Mouse (Mus musculus): ENCODE results near the gene Iqcn.

Gene Iqcn

GRCm38 (mm10) chr8:70724216-70724615, 21.0 kb downstream of the Iqcn start:
- in situ Hi-C loops (cut with MboI; ENCODE audit: low sequenced_read_pairs), result no loop called here

GRCm38 (mm10) chr8:70725792-70726447, 22.7 kb downstream of the Iqcn start:
- in situ Hi-C loops (cut with MboI; ENCODE audit: low sequenced_read_pairs), result no loop called here

GRCm38 (mm10) chr8:70726721-70727120, 23.5 kb downstream of the Iqcn start:
- in situ Hi-C loops (cut with MboI; ENCODE audit: low sequenced_read_pairs), result no loop called here

GRCm38 (mm10) chr8:70729808-70730475, 26.7 kb downstream of the Iqcn start:
- in situ Hi-C loops (cut with MboI; ENCODE audit: low sequenced_read_pairs), result no loop called here

- in situ Hi-C loops (cut with MboI; ENCODE audit: low sequenced_read_pairs), result no loop called here
Observed at GRCm38 (mm10) chr8:70730956-70731355, 27.7 kb downstream of the Iqcn start.

- in situ Hi-C loops (cut with MboI; ENCODE audit: low sequenced_read_pairs), result no loop called here
Observed at GRCm38 (mm10) chr8:70737705-70738104, 34.4 kb downstream of the Iqcn start.

GRCm38 (mm10) chr8:70738211-70738610, 35.0 kb downstream of the Iqcn start:
- in situ Hi-C loops (cut with MboI; ENCODE audit: low sequenced_read_pairs), result no loop called here

- in situ Hi-C loops (cut with MboI; ENCODE audit: low sequenced_read_pairs), result no loop called here
Observed at GRCm38 (mm10) chr8:70741661-70742060, 38.4 kb downstream of the Iqcn start.

- in situ Hi-C loops (cut with MboI; ENCODE audit: low sequenced_read_pairs), result no loop called here
Observed at GRCm38 (mm10) chr8:70742176-70742575, 38.9 kb downstream of the Iqcn start.

GRCm38 (mm10) chr8:70742981-70743655, 39.9 kb downstream of the Iqcn start:
- in situ Hi-C loops (cut with MboI; ENCODE audit: low sequenced_read_pairs), result no loop called here

- in situ Hi-C loops (cut with MboI; ENCODE audit: low sequenced_read_pairs), result no loop called here
Observed at GRCm38 (mm10) chr8:70743656-70744590, 40.7 kb downstream of the Iqcn start.

GRCm38 (mm10) chr8:70744806-70745205, 41.5 kb downstream of the Iqcn start:
- in situ Hi-C loops (cut with MboI; ENCODE audit: low sequenced_read_pairs), result loop anchor here (5.0 kb wide), 1 partner anchor 33 kb away; no protein-coding TSS in a partner anchor

GRCm38 (mm10) chr8:70745691-70746220, 42.5 kb downstream of the Iqcn start:
- in situ Hi-C loops (cut with MboI; ENCODE audit: low sequenced_read_pairs), result loop anchor here (5.0 kb wide), 1 partner anchor 33 kb away; no protein-coding TSS in a partner anchor

GRCm38 (mm10) chr8:70746676-70747075, 43.4 kb downstream of the Iqcn start:
- in situ Hi-C loops (cut with MboI; ENCODE audit: low sequenced_read_pairs), result loop anchor here (5.0 kb wide), 1 partner anchor 34 kb away; no protein-coding TSS in a partner anchor

- in situ Hi-C loops (cut with MboI; ENCODE audit: low sequenced_read_pairs), result loop anchor here (5.0 kb wide), 1 partner anchor 35 kb away; no protein-coding TSS in a partner anchor
Observed at GRCm38 (mm10) chr8:70747211-70747890, 44.1 kb downstream of the Iqcn start.

GRCm38 (mm10) chr8:70748246-70749096, 45.2 kb downstream of the Iqcn start:
- in situ Hi-C loops (cut with MboI; ENCODE audit: low sequenced_read_pairs), result loop anchor here (5.0 kb wide), 1 partner anchor 36 kb away; no protein-coding TSS in a partner anchor

- in situ Hi-C loops (cut with MboI; ENCODE audit: low sequenced_read_pairs), result loop anchor here (5.0 kb wide), 1 partner anchor 37 kb away; no protein-coding TSS in a partner anchor
Observed at GRCm38 (mm10) chr8:70749097-70749674, 45.9 kb downstream of the Iqcn start.

- in situ Hi-C loops (cut with MboI; ENCODE audit: low sequenced_read_pairs), result no loop called here
Observed at GRCm38 (mm10) chr8:70750128-70750680, 46.9 kb downstream of the Iqcn start.

All from CH12F3 (cell line).